Comparison of ENCODE assay signal across 13 mouse cellular contexts in the genomic region with DNA sequence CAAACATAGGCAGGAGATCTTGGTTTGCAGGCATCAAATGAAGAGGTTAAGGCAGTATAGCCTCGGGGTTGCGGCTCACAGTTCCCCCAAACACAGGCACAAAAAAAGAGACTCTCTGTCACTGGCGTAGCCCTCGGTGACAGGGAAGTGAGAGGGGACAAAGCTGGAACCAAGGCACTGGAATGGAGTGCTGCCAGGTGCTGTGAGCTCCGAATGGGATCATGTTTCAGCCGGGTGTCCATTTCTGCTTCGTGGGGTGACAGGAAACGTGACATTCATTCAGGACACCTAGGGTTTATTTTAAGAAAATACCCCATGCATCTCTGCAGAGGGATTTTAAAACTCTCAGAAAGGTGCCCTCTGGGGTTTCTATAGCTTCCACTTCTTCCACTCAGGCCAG.
"Had no signal": no experiment of that assay in that cellular context is flagged by ENCODE, and none has a peak within 500 bp of the region (broad histone marks: within the 10 kb centered on the region; RNA-seq: fewer than 3 reads in every experiment).

No protein-coding gene starts in this region.

- DNase-seq: kidney, postnatal 10 days; kidney, postnatal 4 days; lung, adult 2 months; lung, postnatal 36 days; midbrain, embryonic 14.5 days; thymus, postnatal 4 days had no signal

- H3K36me3 ChIP-seq: neural tube, embryonic 12.5 days had no signal

- H3K4me1 ChIP-seq: neural tube, embryonic 12.5 days had no signal

- H3K9ac ChIP-seq: limb, embryonic 13.5 days; liver, embryonic 14.5 days; neural tube, embryonic 12.5 days had no signal

- H3K4me3 ChIP-seq: layer of hippocampus, adult 2 months; limb, embryonic 13.5 days; myocyte; neural tube, embryonic 12.5 days had no signal

- H3K27me3 ChIP-seq: limb, embryonic 13.5 days; neural tube, embryonic 12.5 days had no signal

- H3K4me2 ChIP-seq: limb, embryonic 13.5 days; neural tube, embryonic 12.5 days had no signal

- H3K9me3 ChIP-seq: limb, embryonic 13.5 days; neural tube, embryonic 12.5 days had no signal

- ATAC-seq: lung, postnatal 0 days had no signal

- H3K27ac ChIP-seq: layer of hippocampus, adult 2 months; limb, embryonic 13.5 days; liver, embryonic 14.5 days; neural tube, embryonic 12.5 days; stomach, postnatal 0 days had no signal
